Mouse (Mus musculus) spleen, postnatal 0 days (tissue): Measurements from ENCODE around the gene Elk3. TPM values are rescaled to one million over a fixed set of nuclear protein-coding genes. Genes with fewer than 3 reads are reported as not detected.

Source experiments
- polyA plus RNA-seq: library from polyadenylated mRNA; unstranded; fragments of >200 nt; fragmentation: Nextera tagmentation; extraction: Ambion mirVana; gene quantifications from 2 replicates; pipeline ENCODE4 v1.2.1, GENCODE M21; 2015

The Elk3 gene
- polyA plus RNA-seq, result 13.4 and 17.3 TPM in 2 replicates

DNA sequence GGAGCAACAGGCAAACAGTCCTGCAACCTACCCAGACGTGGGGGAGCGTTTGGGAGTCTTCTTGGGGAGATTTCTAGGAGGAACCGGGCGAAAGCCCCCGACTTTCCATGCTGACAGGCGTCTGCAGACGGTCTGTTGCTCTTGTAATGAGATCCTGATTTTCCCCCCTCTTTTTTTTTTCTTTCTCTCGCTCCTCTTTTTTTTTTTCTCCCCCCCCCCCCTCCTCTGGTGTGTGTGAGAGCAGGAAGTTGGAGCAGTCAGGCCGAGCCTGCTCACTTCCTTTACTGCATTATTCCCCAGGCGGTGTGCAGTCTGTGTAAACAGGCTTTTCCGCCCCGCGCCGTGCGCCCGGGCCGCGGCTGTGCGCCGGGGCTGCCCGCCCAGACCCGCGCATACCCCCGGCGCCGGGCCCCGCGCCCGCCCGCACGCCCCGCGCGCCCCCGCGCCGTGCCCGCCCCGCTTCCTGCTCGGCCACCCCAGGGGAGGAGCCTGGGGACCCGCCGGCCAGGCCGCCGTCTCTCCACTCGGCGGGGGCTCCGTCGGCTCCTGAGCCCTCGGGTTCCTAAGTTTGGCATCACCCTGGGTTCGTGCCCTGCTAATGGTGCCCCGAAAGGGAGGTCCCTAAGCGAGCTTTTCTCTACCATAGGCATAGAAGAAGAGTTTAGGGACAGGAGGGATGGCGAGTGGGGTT, at the start of gene Elk3:
Gene Elk3, minus strand, starts transcription at position 415 of the 691 bp plus-strand sequence.

Other genes with a start within 250 kb of the Elk3 start
- gene Cfap54, start 229.5 kb downstream of the Elk3 start, polyA plus RNA-seq, result 0.59 and 0.65 TPM in 2 replicates
- 17.1 and 18.8 TPM in 2 replicates for gene Cdk17, start 150.3 kb downstream of the Elk3 start, polyA plus RNA-seq
- gene Lta4h, start 142.3 kb upstream of the Elk3 start, polyA plus RNA-seq, result 106 and 125 TPM in 2 replicates
- gene Hal, start 177.6 kb upstream of the Elk3 start, polyA plus RNA-seq, result 0.57 and 0.85 TPM in 2 replicates
- 0.11 and 0.19 TPM in 2 replicates for gene Amdhd1, start 228.9 kb upstream of the Elk3 start, polyA plus RNA-seq
- gene Ccdc38, start 229.5 kb upstream of the Elk3 start, polyA plus RNA-seq, result 0.13 and 0.62 TPM in 2 replicates